Mouse (Mus musculus): Measurements from ENCODE around the gene Retreg3. TPM values are rescaled to one million over a fixed set of nuclear protein-coding genes. Genes with fewer than 3 reads are reported as not detected.

Retreg3 gene
- polyA plus RNA-seq, 1 experiment = 41.2 TPM

GRCm38 (mm10) chr11:101110708-101111107 is 9.0 kb downstream of the Retreg3 start:
- H3ac ChIP-seq (ENCODE audit: control insufficient read depth, insufficient read length) = no peak overlapping the region
- no peaks in the 10 kb centered on the region for H3K27me3 ChIP-seq (ENCODE audit: control insufficient read depth, insufficient read depth, insufficient read length)
- H3K4me3 ChIP-seq = no peak overlapping the region
- H3K36me3 ChIP-seq (ENCODE audit: control insufficient read depth, insufficient read depth) = peaks cover 8% of the 10 kb centered on the region
- H3K4me2 ChIP-seq (ENCODE audit: low read depth) = no peak overlapping the region
- TF ChIP-seq MYOD1 (IDR thresholded peaks at IDR 0.05; ENCODE audit: control insufficient read depth in 1 of 3, insufficient read length in 2 of 3, low read depth in 2 of 3) (no peak), POLR2A (IDR thresholded peaks at IDR 0.05; ENCODE audit: insufficient read length, low read depth) (no peak), POLR2AphosphoS2 (IDR thresholded peaks at IDR 0.05; ENCODE audit: insufficient read length, low read depth) (no peak), SRF (IDR thresholded peaks at IDR 0.05; ENCODE audit: control insufficient read depth, insufficient read length, low read depth) (no peak), MYOG (IDR thresholded peaks at IDR 0.05; ENCODE audit: control insufficient read depth in 1 of 3, insufficient read depth in 1 of 3, insufficient read length in 2 of 3, low read depth in 2 of 3) (no peak), TCF3 (IDR thresholded peaks at IDR 0.05; ENCODE audit: insufficient read length, low read depth) (no peak), TCF12 (IDR thresholded peaks at IDR 0.05; ENCODE audit: insufficient read depth, poor library complexity, severe bottlenecking) (no peak), E2F4 (IDR thresholded peaks at IDR 0.05; ENCODE audit: insufficient read depth) (no peak)
- peaks cover 89% of the 10 kb centered on the region for H3K79me2 ChIP-seq (ENCODE audit: control insufficient read depth, insufficient read depth)

- no peak overlapping the region for H3K4me3 ChIP-seq
- TF ChIP-seq SRF (IDR thresholded peaks at IDR 0.05; ENCODE audit: control insufficient read depth, insufficient read length, low read depth) = no peak
- TF ChIP-seq CEBPB (IDR thresholded peaks at IDR 0.05; ENCODE audit: insufficient read depth, poor library complexity, severe bottlenecking) = no peak
- TF ChIP-seq POLR2A (IDR thresholded peaks at IDR 0.05; ENCODE audit: insufficient read length, low read depth) = no peak
- no peak for TF ChIP-seq USF1 (IDR thresholded peaks at IDR 0.05; ENCODE audit: low read depth)
- no peak for TF ChIP-seq REST (IDR thresholded peaks at IDR 0.05; ENCODE audit: insufficient read depth, insufficient read length)
- TF ChIP-seq TCF3 (IDR thresholded peaks at IDR 0.05; ENCODE audit: insufficient read length, low read depth) = no peak
- TF ChIP-seq MYOD1 (IDR thresholded peaks at IDR 0.05; ENCODE audit: control insufficient read depth in 1 of 3, insufficient read length in 2 of 3, low read depth in 2 of 3) = no peak
- TF ChIP-seq TCF12 (IDR thresholded peaks at IDR 0.05; ENCODE audit: insufficient read depth, poor library complexity, severe bottlenecking) = no peak
- TF ChIP-seq MAX (IDR thresholded peaks at IDR 0.05; ENCODE audit: low read depth) = no peak
- TF ChIP-seq E2F4 (IDR thresholded peaks at IDR 0.05; ENCODE audit: insufficient read depth) = no peak
- no peak for TF ChIP-seq POLR2AphosphoS2 (IDR thresholded peaks at IDR 0.05; ENCODE audit: insufficient read length, low read depth)
- no peak for TF ChIP-seq MYOG (IDR thresholded peaks at IDR 0.05; ENCODE audit: control insufficient read depth in 1 of 3, insufficient read depth in 1 of 3, insufficient read length in 2 of 3, low read depth in 2 of 3)
- H3K4me2 ChIP-seq (ENCODE audit: low read depth) = no peak overlapping the region
- H3ac ChIP-seq (ENCODE audit: control insufficient read depth, insufficient read length) = no peak overlapping the region
- H3K27me3 ChIP-seq (ENCODE audit: control insufficient read depth, insufficient read depth, insufficient read length) = no peaks in the 10 kb centered on the region
- peaks cover 13% of the 10 kb centered on the region for H3K36me3 ChIP-seq (ENCODE audit: control insufficient read depth, insufficient read depth)
- peaks cover 75% of the 10 kb centered on the region for H3K79me2 ChIP-seq (ENCODE audit: control insufficient read depth, insufficient read depth)
Measured at GRCm38 (mm10) chr11:101109351-101109750, 10.3 kb downstream of the Retreg3 start.

GRCm38 (mm10) chr11:101103011-101103410 is 16.7 kb downstream of the Retreg3 start:
- no peak overlapping the region for H3K4me3 ChIP-seq
- H3K36me3 ChIP-seq (ENCODE audit: control insufficient read depth, insufficient read depth) = peaks cover 62% of the 10 kb centered on the region
- H3K4me2 ChIP-seq (ENCODE audit: low read depth) = no peak overlapping the region

GRCm38 (mm10) chr11:101098231-101098630 is 21.5 kb downstream of the Retreg3 start:
- H3ac ChIP-seq (ENCODE audit: control insufficient read depth, insufficient read length) = no peak overlapping the region
- H3K4me2 ChIP-seq (ENCODE audit: low read depth) = no peak overlapping the region
- TF ChIP-seq SRF (IDR thresholded peaks at IDR 0.05; ENCODE audit: control insufficient read depth, insufficient read length, low read depth) (no peak), E2F4 (IDR thresholded peaks at IDR 0.05; ENCODE audit: insufficient read depth) (no peak), USF1 (IDR thresholded peaks at IDR 0.05; ENCODE audit: low read depth) (no peak), TCF12 (IDR thresholded peaks at IDR 0.05; ENCODE audit: insufficient read depth, poor library complexity, severe bottlenecking) (no peak), REST (IDR thresholded peaks at IDR 0.05; ENCODE audit: insufficient read depth, insufficient read length) (no peak), MYOD1 (IDR thresholded peaks at IDR 0.05; ENCODE audit: control insufficient read depth in 1 of 3, insufficient read length in 2 of 3, low read depth in 2 of 3) (no peak), POLR2AphosphoS2 (IDR thresholded peaks at IDR 0.05; ENCODE audit: insufficient read length, low read depth) (no peak), CEBPB (IDR thresholded peaks at IDR 0.05; ENCODE audit: insufficient read depth, poor library complexity, severe bottlenecking) (no peak), TCF3 (IDR thresholded peaks at IDR 0.05; ENCODE audit: insufficient read length, low read depth) (no peak), MYOG (IDR thresholded peaks at IDR 0.05; ENCODE audit: control insufficient read depth in 1 of 3, insufficient read depth in 1 of 3, insufficient read length in 2 of 3, low read depth in 2 of 3) (no peak), MAX (IDR thresholded peaks at IDR 0.05; ENCODE audit: low read depth) (no peak), POLR2A (IDR thresholded peaks at IDR 0.05; ENCODE audit: insufficient read length, low read depth) (no peak)
- no peak overlapping the region for H3K4me3 ChIP-seq
- peaks cover 54% of the 10 kb centered on the region for H3K36me3 ChIP-seq (ENCODE audit: control insufficient read depth, insufficient read depth)
- H3K27me3 ChIP-seq (ENCODE audit: control insufficient read depth, insufficient read depth, insufficient read length) = no peaks in the 10 kb centered on the region
- H3K79me2 ChIP-seq (ENCODE audit: control insufficient read depth, insufficient read depth) = no peaks in the 10 kb centered on the region

More at GRCm38 (mm10) chr11:101103011-101103410, 16.7 kb downstream of the Retreg3 start:
- H3ac ChIP-seq (ENCODE audit: control insufficient read depth, insufficient read length) = no peak overlapping the region
- H3K27me3 ChIP-seq (ENCODE audit: control insufficient read depth, insufficient read depth, insufficient read length) = no peaks in the 10 kb centered on the region
- TF ChIP-seq MYOD1 (IDR thresholded peaks at IDR 0.05; ENCODE audit: control insufficient read depth in 1 of 3, insufficient read length in 2 of 3, low read depth in 2 of 3) = no peak
- no peak for TF ChIP-seq MAX (IDR thresholded peaks at IDR 0.05; ENCODE audit: low read depth)
- no peak for TF ChIP-seq SRF (IDR thresholded peaks at IDR 0.05; ENCODE audit: control insufficient read depth, insufficient read length, low read depth)
- no peak for TF ChIP-seq MYOG (IDR thresholded peaks at IDR 0.05; ENCODE audit: control insufficient read depth in 1 of 3, insufficient read depth in 1 of 3, insufficient read length in 2 of 3, low read depth in 2 of 3)
- TF ChIP-seq TCF12 (IDR thresholded peaks at IDR 0.05; ENCODE audit: insufficient read depth, poor library complexity, severe bottlenecking) = no peak
- TF ChIP-seq POLR2A (IDR thresholded peaks at IDR 0.05; ENCODE audit: insufficient read length, low read depth) = no peak
- TF ChIP-seq CEBPB (IDR thresholded peaks at IDR 0.05; ENCODE audit: insufficient read depth, poor library complexity, severe bottlenecking) = no peak
- TF ChIP-seq POLR2AphosphoS2 (IDR thresholded peaks at IDR 0.05; ENCODE audit: insufficient read length, low read depth) = no peak
- no peak for TF ChIP-seq REST (IDR thresholded peaks at IDR 0.05; ENCODE audit: insufficient read depth, insufficient read length)
- no peak for TF ChIP-seq E2F4 (IDR thresholded peaks at IDR 0.05; ENCODE audit: insufficient read depth)
- TF ChIP-seq TCF3 (IDR thresholded peaks at IDR 0.05; ENCODE audit: insufficient read length, low read depth) = no peak
- no peak for TF ChIP-seq USF1 (IDR thresholded peaks at IDR 0.05; ENCODE audit: low read depth)
- peaks cover 12% of the 10 kb centered on the region for H3K79me2 ChIP-seq (ENCODE audit: control insufficient read depth, insufficient read depth)

Data from myocyte (in vitro differentiated cells).